Mouse (Mus musculus): Measurements from ENCODE around the gene Tcea3. TPM values are rescaled to one million over a fixed set of nuclear protein-coding genes. Genes with fewer than 3 reads are reported as not detected.

The Tcea3 gene
- total RNA-seq, 2 experiments from 2014 or later, result 121 to 126 TPM

- no peak for DNase-seq
- intact Hi-C loops (cut with DNase I), result loop anchor here (5.0 kb wide), 2 partner anchors 34 to 359 kb away; partner anchors contain the start of gene Lactbl1
Observed at GRCm38 (mm10) chr4:136263555-136263954, 16.0 kb downstream of the Tcea3 start.

GRCm38 (mm10) chr4:136266716-136267343 lies 19.3 kb downstream of the Tcea3 start:
- intact Hi-C loops (cut with DNase I), result no loop called here
- DNase-seq, result no peak

DNA sequence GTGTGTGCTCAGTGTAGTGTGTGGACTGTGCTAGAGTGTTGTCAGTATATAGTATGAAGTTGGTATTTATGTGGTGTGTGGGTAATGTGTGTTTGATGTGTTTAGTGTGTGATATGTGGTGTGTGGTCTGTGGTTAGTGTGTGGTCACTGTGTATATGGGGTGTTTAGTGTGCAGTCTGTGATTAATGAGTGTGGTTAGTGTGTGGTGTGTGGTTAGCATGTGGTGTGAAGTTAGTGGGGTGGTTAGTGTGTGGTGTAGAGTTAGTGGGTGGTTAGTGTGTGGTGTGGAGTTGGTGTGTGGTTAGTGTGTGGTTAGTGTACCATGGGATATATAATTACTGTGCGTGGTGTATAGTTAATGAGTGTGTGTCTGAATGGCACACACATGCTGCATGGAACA lies 21.4 kb downstream of the Tcea3 start:
- intact Hi-C loops (cut with DNase I), result no loop called here
- no peak for DNase-seq

- no peak for DNase-seq
- intact Hi-C loops (cut with DNase I), result no loop called here
Observed at GRCm38 (mm10) chr4:136270648-136271047, 23.1 kb downstream of the Tcea3 start.

- intact Hi-C loops (cut with DNase I), result loop anchor here (5.0 kb wide), 1 partner anchor 139 kb away; the partner anchor contains the start of gene Id3
- DNase-seq, result no peak
Observed at GRCm38 (mm10) chr4:136281097-136281496, 33.6 kb downstream of the Tcea3 start.

DNA sequence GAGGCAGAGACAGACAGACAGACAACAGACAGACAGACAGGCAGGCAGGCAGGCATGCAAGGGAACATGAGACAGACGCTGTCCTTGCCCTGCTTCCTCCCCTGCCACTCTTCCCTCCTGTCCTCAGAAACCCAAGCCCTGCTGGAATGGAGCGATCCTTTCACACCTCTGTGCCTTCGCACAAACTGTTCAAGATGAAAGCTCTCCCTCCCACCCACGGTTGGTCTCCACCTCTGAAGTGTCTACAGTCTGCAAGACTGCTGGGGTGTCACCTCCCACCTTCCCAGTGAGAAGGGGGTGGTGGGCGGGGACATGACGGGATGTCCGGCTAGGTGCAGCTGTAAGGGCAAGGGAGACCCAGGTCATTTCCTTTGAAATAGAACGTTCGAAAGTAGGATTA lies 34.1 kb downstream of the Tcea3 start:
- no peak for DNase-seq

GRCm38 (mm10) chr4:136282621-136283480 lies 35.3 kb downstream of the Tcea3 start:
- DNase-seq, result peak; percentile 35 to 55
- intact Hi-C loops (cut with DNase I), result loop anchor here (5.0 kb wide), 1 partner anchor 141 kb away; the partner anchor contains the start of gene Id3

More for the DNA sequence above, 34.1 kb downstream of the Tcea3 start:
- intact Hi-C loops (cut with DNase I), result loop anchor here (5.0 kb wide), 1 partner anchor 139 kb away; the partner anchor contains the start of gene Id3

DNA sequence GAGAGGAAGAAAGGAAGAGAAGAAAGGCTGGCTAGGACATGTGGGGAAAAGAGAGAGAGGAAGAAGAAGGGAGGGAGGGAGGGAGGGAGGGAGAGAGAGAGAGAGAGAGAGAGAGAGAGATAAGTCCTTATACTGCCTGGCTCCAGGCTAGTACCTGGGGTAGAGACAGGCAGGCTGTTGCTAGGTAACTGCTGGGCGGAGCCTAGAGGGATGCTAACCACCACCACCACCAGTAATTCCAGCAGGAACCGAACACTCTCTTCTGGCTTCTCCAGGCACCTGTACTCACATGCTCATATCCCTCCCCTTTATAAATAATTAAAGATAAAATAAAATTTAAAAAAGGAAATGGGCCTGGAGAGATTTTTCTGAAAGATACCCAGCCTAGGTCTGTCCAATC lies 36.3 kb downstream of the Tcea3 start:
- intact Hi-C loops (cut with DNase I), result loop anchor here (2.0 to 5.0 kb wide), 2 partner anchors 23 to 141 kb away; partner anchors contain the start of gene Id3
- DNase-seq, result no peak

- DNase-seq, result peak; percentile 84 to 86
- intact Hi-C loops (cut with DNase I), result loop anchor here (2.0 to 5.0 kb wide), 2 partner anchors 24 to 142 kb away; partner anchors contain the start of gene Id3
Observed at GRCm38 (mm10) chr4:136284455-136284854, 36.9 kb downstream of the Tcea3 start, which contains the start of gene Zfp46. Gene Zfp46 (plus strand): TSS chr4:136284683.

DNA sequence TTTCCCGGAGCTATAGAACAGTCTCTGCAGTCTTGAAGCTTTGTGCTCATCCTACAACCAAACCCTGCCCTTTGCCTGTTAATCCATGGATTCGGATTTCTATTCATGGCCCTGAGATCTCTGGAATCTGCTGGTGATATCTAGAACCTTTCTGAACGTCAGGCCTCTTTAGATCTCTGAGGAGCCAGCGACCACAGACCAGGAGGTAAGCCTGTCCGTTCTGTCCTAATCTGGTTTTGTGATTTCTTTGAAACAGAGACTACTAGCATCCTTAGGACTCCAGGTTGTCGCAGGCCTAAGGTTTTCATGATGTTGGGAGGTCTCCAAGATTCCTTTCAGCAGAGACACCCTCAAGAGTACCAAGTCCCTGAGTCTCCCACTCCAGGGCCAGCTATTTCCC lies 37.4 kb downstream of the Tcea3 start:
- intact Hi-C loops (cut with DNase I), result loop anchor here (2.0 to 5.0 kb wide), 3 partner anchors 24 to 143 kb away; partner anchors contain the start of gene Id3
- peak in 1 of 2 experiments; percentile 44 for DNase-seq

DNA sequence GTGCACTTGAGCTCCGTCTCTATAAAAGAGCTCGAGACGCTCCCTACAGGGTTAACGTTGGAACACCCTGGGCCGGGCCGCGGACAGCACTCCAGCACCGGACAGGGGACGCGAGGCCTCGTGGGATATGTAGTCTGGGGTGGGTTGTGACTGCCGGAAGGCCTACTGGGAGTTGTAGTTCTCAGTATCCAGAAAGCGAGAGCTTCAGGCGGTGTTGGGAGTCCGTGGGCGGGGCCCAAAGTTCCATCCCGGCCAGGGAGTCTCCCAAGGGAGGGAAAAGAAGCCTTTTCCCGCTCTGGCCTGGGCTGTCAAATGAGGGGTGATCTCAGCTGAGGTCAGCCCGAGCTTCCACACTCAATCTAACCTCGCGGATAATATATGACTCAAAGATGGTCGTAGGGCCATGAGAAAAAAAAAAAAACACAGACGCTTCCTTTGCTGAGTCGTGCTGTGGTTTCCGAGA lies 37.9 kb downstream of the Tcea3 start:
- intact Hi-C loops (cut with DNase I), result loop anchor here (2.0 to 5.0 kb wide), 2 partner anchors 25 to 37 kb away; no protein-coding TSS in a partner anchor

GRCm38 (mm10) chr4:136285811-136286371 lies 38.4 kb downstream of the Tcea3 start:
- intact Hi-C loops (cut with DNase I), result loop anchor here (1.0 to 5.0 kb wide), 3 partner anchors 24 to 36 kb away; partner anchors contain the start of gene Hnrnpr
- peak; percentile 92 for DNase-seq

More for the DNA sequence above, 37.9 kb downstream of the Tcea3 start:
- peak; percentile 90 to 91 for DNase-seq

- intact Hi-C loops (cut with DNase I), result loop anchor here (5.0 kb wide), 1 partner anchor 32 kb away; no protein-coding TSS in a partner anchor
- no peak for DNase-seq
Observed at GRCm38 (mm10) chr4:136289918-136290780, 42.6 kb downstream of the Tcea3 start.

GRCm38 (mm10) chr4:136290781-136291595 lies 43.5 kb downstream of the Tcea3 start:
- DNase-seq, result no peak
- intact Hi-C loops (cut with DNase I), result no loop called here

DNA sequence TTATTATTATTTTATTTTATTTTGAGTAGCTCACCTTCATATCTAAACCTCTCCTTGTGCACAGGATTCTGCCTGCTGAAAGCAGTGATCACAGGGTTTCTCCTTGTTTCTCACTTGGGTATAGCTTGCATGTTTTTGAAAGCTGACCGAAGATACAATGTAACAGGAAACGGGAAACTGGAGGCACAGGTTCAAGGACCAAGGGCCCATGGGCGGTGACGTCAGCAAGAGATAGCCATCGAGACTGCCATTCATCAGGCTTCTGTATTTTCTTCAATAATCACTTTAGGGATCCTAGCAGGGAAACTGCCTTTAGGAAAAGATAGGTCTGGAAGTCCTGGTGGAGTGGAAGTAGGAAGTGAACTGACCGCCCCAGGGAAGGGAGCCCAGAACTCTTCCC lies 44.2 kb downstream of the Tcea3 start:
- DNase-seq, result no peak
- intact Hi-C loops (cut with DNase I), result no loop called here

- no peak for DNase-seq
- intact Hi-C loops (cut with DNase I), result loop anchor here (5.0 kb wide), 1 partner anchor 34 kb away; no protein-coding TSS in a partner anchor
Observed at GRCm38 (mm10) chr4:136295941-136296340, 48.4 kb downstream of the Tcea3 start.

- no peak for DNase-seq
- intact Hi-C loops (cut with DNase I), result no loop called here
Observed at GRCm38 (mm10) chr4:136302462-136302861, 54.9 kb downstream of the Tcea3 start.

- DNase-seq, result no peak
- intact Hi-C loops (cut with DNase I), result no loop called here
Observed at GRCm38 (mm10) chr4:136304181-136304580, 56.7 kb downstream of the Tcea3 start.

GRCm38 (mm10) chr4:136308355-136308754 lies 60.8 kb downstream of the Tcea3 start:
- intact Hi-C loops (cut with DNase I), result no loop called here
- no peak for DNase-seq
